Comparison of ENCODE assay signal across 19 mouse cellular contexts in genomic region chr3:46875848-46876247, GRCm38 (mm10).
"Had no signal": no experiment of that assay in that cellular context is flagged by ENCODE, and none has a peak within 500 bp of the region (broad histone marks: within the 10 kb centered on the region; RNA-seq: fewer than 3 reads in every experiment).

No protein-coding gene starts in this region.

- H3K4me3 ChIP-seq: kidney, embryonic 15.5 days; left cerebral cortex, adult 2 months; liver, embryonic 13.5 days; midbrain, embryonic 12.5 days; midbrain, embryonic 15.5 days; neural tube, embryonic 12.5 days; neural tube, embryonic 15.5 days had no signal

- ATAC-seq: intestine, postnatal 0 days; midbrain, embryonic 15.5 days had no signal

- DNase-seq: kidney, adult 2 months; kidney, postnatal 10 days; kidney, postnatal 36 days; layer of hippocampus, postnatal 36 days; liver, embryonic 13.5 days; right cerebral cortex, adult 18-20 months; right cerebral cortex, postnatal 14 days; right cerebral cortex, postnatal 4 days; thymus, adult 2 months; thymus, postnatal 14 days had no signal

- H3K4me1 ChIP-seq: kidney, embryonic 15.5 days; liver, embryonic 13.5 days; midbrain, embryonic 12.5 days; midbrain, embryonic 15.5 days; neural tube, embryonic 12.5 days; neural tube, embryonic 15.5 days had no signal

- H3K9ac ChIP-seq: kidney, embryonic 15.5 days; liver, embryonic 13.5 days; midbrain, embryonic 12.5 days; midbrain, embryonic 15.5 days; neural tube, embryonic 12.5 days; neural tube, embryonic 15.5 days had no signal

- H3K9me3 ChIP-seq: kidney, embryonic 15.5 days; liver, embryonic 13.5 days; midbrain, embryonic 15.5 days; neural tube, embryonic 12.5 days; neural tube, embryonic 15.5 days had no signal

- H3K27me3 ChIP-seq: kidney, embryonic 15.5 days; liver, embryonic 13.5 days; midbrain, embryonic 12.5 days; midbrain, embryonic 15.5 days; neural tube, embryonic 12.5 days; neural tube, embryonic 15.5 days had no signal

- H3K36me3 ChIP-seq: kidney, embryonic 15.5 days; liver, embryonic 13.5 days; midbrain, embryonic 12.5 days; midbrain, embryonic 15.5 days; neural tube, embryonic 12.5 days; neural tube, embryonic 15.5 days had no signal

- H3K27ac ChIP-seq: kidney, embryonic 15.5 days; left cerebral cortex, adult 2 months; liver, embryonic 13.5 days; macrophage; midbrain, embryonic 12.5 days; midbrain, embryonic 15.5 days; neural tube, embryonic 12.5 days; neural tube, embryonic 15.5 days; stomach, postnatal 0 days had no signal
